Mouse (Mus musculus) heart, adult 2 months (tissue): Measurements from ENCODE around the gene Fgfr2.

Experiments
- CTCF ChIP-seq: fragments of 200-600 bp; IDR thresholded peaks from 2 replicates; pipeline ENCODE4 v1.8.1; 2022; ENCODE audit warnings: antibody characterized with exemption, mild to moderate bottlenecking, moderate library complexity
- EP300 ChIP-seq: fragments of 200-500 bp; IDR thresholded peaks from 2 replicates; pipeline ENCODE4 v1.6.1; 2011; ENCODE audit warnings: low read depth, low read length, control low read depth; ENCODE audit not compliant: insufficient read depth
- POLR2A ChIP-seq: fragments of 200-500 bp; IDR thresholded peaks from 2 replicates; pipeline ENCODE4 v1.6.1; 2011; ENCODE audit warnings: mild to moderate bottlenecking, low read depth, low read length, control low read depth; ENCODE audit not compliant: insufficient read depth

- TF ChIP-seq EP300: 0 out of 2 replicates have a peak, but pooled peaks have one; percentile 42
- peak; percentile 48; the same call in 1 of the 2 replicates for TF ChIP-seq POLR2A
- no peak for TF ChIP-seq CTCF
Measured at GRCm38 (mm10) chr7:132658058-132658450, 465.1 kb downstream of the Fgfr2 start.
